Mouse (Mus musculus) Patski (cell line): Measurements from ENCODE around the gene Foxred1. TPM values are rescaled to one million over a fixed set of nuclear protein-coding genes. Genes with fewer than 3 reads are reported as not detected.

Experiments used
- ATAC-seq: fragments of 100-300 bp; one replicate; pipeline ENCODE4 v1.8.0; 2021
- CTCF ChIA-PET: fragments of 350-600 bp; sonication (Branson Sonifier 250); formaldehyde crosslinking; loops from one replicate; lab custom pipeline; 2022; ENCODE audit warnings: inconsistent platforms; lab: Charles Lee
- POLR2A ChIA-PET: fragments of 350-600 bp; sonication (Branson Sonifier 250); formaldehyde crosslinking; loops from one replicate; lab custom pipeline; 2022; ENCODE audit warnings: antibody characterized with exemption, inconsistent platforms; lab: Charles Lee
- DNase-seq: peaks from one replicate; pipeline ENCODE4 v3.0.0-alpha.2; 2011; ENCODE audit warnings: low read depth, low spot score
- H3K27me3 ChIP-seq: fragments of 371-371 bp; one replicate; pipeline ENCODE4 v1.5.1; 2021
- CTCF ChIP-seq: fragments of 100-300 bp; IDR thresholded peaks from one replicate; pipeline ENCODE4 v1.5.1; 2021
- in situ Hi-C: fragments of 300-500 bp; cut with MboI; formaldehyde crosslinking; loops from 3 replicates; pipeline ENCODE4 v1.11.1; 2018; ENCODE audit warnings: low pct_unique_long_range_greater_than_20kb, mixed read lengths
- polyA plus RNA-seq: library from polyadenylated mRNA; unstranded; gene quantifications from one replicate; pipeline ENCODE4 v1.2.3, GENCODE M21; 2021

Foxred1 gene
- polyA plus RNA-seq, 1 experiment from 2014 or later: 38.8 TPM

DNA sequence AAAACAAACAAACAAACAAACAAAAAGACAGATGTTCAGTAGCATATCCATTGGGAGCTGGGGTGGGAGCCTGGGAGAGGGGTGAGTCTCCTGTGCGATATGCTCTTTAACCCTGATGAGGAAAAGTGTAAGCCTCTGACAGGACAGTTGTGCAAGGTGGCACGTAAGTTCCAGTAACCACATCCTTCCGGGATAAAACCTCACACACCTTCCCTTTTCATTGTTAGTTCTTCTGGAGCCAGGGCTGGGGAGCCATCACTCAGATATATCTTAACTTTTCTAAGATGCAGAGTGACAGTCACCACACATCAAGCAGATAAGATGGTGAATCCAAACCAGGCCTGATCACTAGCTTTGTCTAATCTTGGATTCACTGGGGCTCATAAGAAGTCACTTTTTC is 16.8 kb downstream of the Foxred1 start:
- no peak for TF ChIP-seq CTCF
- no peaks in the 10 kb centered on the region for H3K27me3 ChIP-seq
- POLR2A ChIA-PET: interaction anchor here (0.7 kb wide), 1 partner anchor 337 kb away, joined by 6 read pairs; no protein-coding TSS in a partner anchor
- DNase-seq: no peak
- in situ Hi-C loops: loop anchor here (10.0 kb wide), 1 partner anchor 341 kb away; no protein-coding TSS in a partner anchor
- no peak for ATAC-seq
- CTCF ChIA-PET: no interaction called here

DNA sequence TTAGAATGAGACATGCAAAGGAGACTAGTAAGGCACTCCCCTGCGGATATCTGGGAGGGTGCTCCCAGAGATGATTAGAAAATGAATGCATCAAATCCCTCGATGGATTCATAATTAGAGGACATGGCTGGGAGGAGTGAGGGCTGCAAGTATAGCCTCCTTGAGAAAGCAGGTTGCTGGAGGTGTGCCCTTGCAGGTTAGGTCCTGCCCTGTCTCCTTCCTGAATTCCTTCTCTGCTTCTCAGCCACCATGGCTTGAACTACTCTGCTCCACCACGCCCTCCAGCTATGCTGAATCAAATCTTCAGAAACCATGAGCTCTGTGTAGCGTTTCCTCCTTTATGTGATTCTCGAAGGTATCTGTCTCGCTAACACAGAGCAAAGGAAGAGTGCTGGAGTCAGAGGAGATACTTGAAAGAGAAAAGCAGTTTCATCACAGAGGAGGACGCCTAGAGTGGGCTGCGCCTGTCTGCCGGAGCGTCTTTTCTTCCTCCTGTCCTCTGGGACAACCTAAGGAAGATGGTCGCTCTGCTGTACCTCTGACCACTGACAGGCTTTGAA is 17.8 kb downstream of the Foxred1 start:
- ChIA-PET CTCF (no interaction called here), POLR2A (interaction anchor here (0.6 kb wide), 1 partner anchor 348 kb away, joined by 4 read pairs; no protein-coding TSS in a partner anchor)
- DNase-seq (no peak), ATAC-seq (no peak)
- TF ChIP-seq CTCF: no peak
- H3K27me3 ChIP-seq: no peaks in the 10 kb centered on the region
- in situ Hi-C loops: loop anchor here (10.0 kb wide), 1 partner anchor 342 kb away; no protein-coding TSS in a partner anchor

DNA sequence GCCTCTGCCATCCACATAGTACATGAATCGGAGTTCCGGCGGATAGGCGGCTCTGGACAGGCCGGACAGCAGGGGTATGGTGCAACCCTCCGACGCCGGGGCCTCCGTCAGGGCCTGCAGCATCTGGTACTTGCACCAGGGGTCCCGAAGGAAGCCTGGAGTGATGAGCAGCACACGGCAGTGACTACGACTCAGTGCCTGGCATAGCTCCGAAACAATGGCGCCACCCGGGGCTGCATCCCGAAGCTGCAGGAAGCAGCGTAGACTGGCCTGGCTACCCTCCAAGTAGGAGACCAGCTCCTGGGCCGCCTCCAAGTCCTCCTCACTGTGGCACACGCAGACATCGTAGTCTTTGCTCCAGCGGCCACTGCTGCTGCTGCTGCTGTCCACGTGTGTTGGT is 22.2 kb downstream of the Foxred1 start:
- ChIA-PET POLR2A (no interaction called here), CTCF (interaction anchor here (1.4 to 1.6 kb wide), 2 partner anchors 7 to 11 kb away, joined by 3 to 4 read pairs; no protein-coding TSS in a partner anchor)
- H3K27me3 ChIP-seq: no peaks in the 10 kb centered on the region
- in situ Hi-C loops: no loop called here
- ATAC-seq: no peak
- no peak for TF ChIP-seq CTCF
- DNase-seq: no peak

DNA sequence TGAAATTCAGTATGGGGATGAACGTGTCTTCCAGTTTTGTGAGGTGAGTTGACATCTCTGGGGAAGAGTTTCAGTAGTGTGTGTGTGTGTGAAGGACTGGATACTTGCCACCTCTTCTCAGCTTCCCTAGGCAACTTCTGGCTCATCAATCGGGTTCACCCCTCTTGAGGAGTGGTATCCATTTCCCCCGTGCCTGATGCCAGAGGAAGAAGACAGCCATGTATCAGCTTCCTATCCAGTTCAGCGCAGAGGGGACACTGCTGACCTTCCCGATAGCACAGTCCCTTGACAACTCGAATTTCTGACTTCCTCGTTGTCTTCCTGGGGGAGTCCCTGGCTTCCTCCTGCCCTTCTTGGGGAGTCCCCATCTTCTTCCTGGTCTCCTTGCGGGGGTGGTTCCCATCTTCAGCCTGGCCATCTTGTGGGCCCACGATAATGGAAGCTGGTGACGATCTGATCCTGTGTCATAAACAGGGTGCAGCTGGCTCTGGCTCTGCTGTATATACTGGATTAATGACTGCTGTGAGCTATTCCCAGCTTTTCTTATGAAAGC is 23.4 kb downstream of the Foxred1 start:
- CTCF ChIA-PET: no interaction called here
- no peak for TF ChIP-seq CTCF
- in situ Hi-C loops: no loop called here
- POLR2A ChIA-PET: no interaction called here
- no peak for ATAC-seq
- no peak for DNase-seq
- no peaks in the 10 kb centered on the region for H3K27me3 ChIP-seq

DNA sequence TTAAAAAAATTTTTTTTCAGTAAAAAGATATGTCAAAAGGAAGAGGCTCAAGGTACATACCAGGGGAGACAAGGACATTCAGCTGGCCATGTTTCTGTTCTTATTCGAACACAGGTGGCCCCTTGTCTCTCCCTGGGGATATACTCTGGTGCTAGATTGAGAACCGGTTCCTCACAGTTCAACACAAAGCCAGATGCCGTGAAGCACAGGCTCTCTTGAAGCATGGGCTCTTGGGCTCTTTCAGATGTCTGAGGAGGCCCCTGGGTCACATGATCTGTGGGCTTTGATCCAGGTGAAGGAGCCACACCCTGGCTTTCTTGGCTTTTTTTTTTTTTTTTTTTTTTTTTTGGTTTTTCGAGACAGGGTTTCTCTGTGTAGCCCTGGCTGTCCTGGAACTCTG is 24.4 kb downstream of the Foxred1 start:
- no peak for TF ChIP-seq CTCF
- CTCF ChIA-PET: no interaction called here
- POLR2A ChIA-PET: no interaction called here
- H3K27me3 ChIP-seq: no peaks in the 10 kb centered on the region
- ATAC-seq (no peak), DNase-seq (no peak)
- in situ Hi-C loops: no loop called here

DNA sequence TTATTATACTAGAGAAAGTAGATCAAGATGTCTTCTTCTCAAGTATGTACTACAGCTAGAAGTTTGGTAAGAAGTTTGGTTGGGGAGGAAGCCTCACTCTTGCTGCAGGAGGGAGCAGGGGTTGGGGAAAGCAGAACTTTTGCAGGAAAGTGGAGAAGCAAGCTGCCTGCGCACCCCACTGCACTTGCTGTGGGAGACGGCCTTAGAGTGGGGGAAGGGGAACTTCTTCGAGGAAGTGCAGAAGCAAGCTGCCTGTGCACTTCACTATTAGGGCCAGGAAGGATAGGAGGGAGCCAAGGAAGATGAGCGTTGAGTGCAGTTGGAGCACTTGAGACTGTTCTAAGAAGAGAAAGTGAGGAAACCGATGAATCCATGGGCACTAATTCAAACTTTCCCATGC is 27.5 kb downstream of the Foxred1 start:
- ChIA-PET POLR2A (interaction anchor here (0.5 kb wide), 1 partner anchor 37 kb away, joined by 3 read pairs; no protein-coding TSS in a partner anchor), CTCF (interaction anchor here (1.9 kb wide), 1 partner anchor 16 kb away, joined by 6 read pairs; the partner anchor contains the start of genes Srpr and Tirap)
- no peaks in the 10 kb centered on the region for H3K27me3 ChIP-seq
- no peak for DNase-seq
- in situ Hi-C loops: no loop called here
- no peak for ATAC-seq
- no peak for TF ChIP-seq CTCF

DNA sequence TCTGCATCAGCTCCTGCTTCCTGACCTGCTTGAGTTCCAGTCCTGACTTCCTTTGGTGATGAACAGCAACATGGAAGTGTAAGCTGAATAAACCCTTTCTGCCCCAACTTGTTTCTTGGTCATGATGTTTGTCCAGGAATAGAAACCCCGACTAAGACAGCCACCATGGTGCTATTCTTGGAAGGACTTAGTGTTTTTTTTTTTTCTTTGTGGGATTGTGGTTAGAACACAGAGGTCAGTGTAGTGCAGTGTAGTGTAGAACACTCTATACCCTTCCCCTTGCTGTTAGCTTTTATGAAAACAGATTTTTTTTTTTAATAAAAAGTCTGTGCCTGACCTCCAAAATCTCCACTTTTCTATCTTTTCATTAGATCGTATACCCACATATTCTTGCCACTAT is 28.0 kb downstream of the Foxred1 start:
- CTCF ChIA-PET: interaction anchor here (1.9 kb wide), 1 partner anchor 17 kb away, joined by 6 read pairs; the partner anchor contains the start of genes Srpr and Tirap
- no peak for TF ChIP-seq CTCF
- H3K27me3 ChIP-seq: no peaks in the 10 kb centered on the region
- POLR2A ChIA-PET: interaction anchor here (0.5 kb wide), 1 partner anchor 37 kb away, joined by 3 read pairs; no protein-coding TSS in a partner anchor
- DNase-seq (no peak), ATAC-seq (no peak)
- in situ Hi-C loops: no loop called here

DNA sequence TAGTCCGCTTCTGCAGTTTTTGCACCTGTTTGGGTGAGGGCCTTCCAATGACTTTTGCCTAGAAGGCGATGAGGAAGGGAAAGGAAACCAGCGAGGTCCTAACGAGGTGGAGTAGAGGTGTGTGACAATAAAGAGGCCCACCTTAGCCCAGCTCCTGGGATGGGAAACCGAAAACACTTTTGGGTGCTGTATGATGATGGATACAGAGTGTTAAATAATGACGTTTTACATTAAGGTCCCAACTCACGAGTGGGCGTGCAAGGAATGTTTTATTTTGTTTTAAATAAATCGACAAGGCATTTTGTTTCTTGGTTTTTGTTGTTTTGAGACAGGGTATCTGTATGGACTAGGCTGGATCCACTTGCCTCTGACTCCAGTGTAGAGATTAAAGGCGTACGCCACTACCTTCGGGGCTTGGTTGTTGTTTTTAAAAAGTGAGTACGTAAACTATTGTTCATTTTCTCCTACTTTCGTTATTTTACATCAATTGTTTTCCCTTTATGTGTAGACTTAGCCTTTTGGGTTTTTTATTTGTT is 34.7 kb downstream of the Foxred1 start:
- CTCF ChIA-PET: interaction anchor here (1.7 kb wide), 1 partner anchor 24 kb away, joined by 6 read pairs; the partner anchor contains the start of genes Srpr and Tirap
- H3K27me3 ChIP-seq: no peaks in the 10 kb centered on the region
- in situ Hi-C loops: no loop called here
- DNase-seq (no peak), ATAC-seq (peak; percentile 55)
- TF ChIP-seq CTCF: no peak
- POLR2A ChIA-PET: no interaction called here

DNA sequence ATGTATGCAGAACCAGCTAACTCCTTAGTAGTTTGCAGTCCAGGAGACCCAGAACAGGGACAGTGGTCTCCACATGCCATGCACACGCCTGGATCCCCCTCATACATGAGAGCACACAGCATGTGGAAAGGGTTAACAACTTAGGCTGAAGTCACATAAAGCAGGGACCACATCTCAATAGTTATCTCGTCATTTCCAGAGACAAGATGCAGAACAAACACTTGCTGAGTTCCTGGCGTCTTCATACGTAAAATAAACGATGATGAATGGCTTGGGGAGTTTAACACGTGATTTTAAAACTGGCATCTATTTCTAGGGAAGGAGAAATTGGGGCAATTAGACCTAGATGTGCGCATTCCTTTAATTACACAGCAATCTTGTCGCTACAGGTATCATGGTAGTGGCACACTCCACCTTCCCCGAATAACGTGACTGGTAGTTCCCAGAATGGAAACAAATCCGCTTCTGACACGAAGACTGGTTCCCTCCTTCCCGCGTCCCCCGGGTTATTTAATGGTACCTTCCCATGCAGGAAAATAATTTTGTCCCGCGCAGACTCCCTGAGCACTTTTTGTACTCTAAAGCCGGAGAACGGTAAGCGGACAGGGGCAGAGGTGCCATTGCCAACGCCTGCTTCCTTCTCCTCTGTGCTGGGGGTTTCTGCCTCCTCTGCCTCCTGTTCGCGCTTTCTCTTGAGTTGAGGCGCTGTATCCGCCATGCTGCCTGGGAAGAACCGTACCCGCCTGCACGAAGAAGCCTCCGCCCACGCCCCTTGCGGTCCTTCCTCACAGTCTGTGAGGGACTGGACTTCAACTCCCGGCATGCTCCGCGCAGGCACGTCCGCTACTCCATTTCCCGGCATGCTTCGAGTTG is 35.4 kb downstream of the Foxred1 start, which contains the start of gene Dcps:
Gene Dcps, minus strand, starts transcription at position 811 of the 873 bp plus-strand sequence.
- peak; percentile 85 for DNase-seq
- no peak for TF ChIP-seq CTCF
- CTCF ChIA-PET: no interaction called here
- H3K27me3 ChIP-seq: no peaks in the 10 kb centered on the region
- in situ Hi-C loops: no loop called here
- peak; percentile 97 for ATAC-seq
- POLR2A ChIA-PET: interaction anchor here (1.0 kb wide), 1 partner anchor 58 kb away, joined by 7 read pairs; no protein-coding TSS in a partner anchor

DNA sequence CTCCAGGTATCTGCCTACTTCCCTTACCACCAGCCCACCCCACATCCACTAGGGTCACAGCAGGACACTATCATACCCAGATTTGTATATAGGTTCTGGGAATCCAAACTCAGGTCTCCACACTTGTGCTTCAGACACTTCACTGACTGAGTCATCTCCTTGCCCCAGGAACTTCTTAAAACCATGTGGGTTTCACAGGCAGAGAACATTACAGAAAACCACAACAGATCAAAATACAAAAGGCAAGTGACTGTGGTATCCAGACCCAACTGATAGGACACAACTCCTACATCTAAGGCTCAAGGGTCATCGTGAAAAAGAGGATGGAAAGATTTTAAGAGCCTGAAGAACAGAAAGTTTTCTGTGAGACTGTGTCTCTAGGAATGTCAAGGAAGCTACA is 37.5 kb downstream of the Foxred1 start:
- in situ Hi-C loops: loop anchor here (25.0 kb wide), 2 partner anchors 311 to 511 kb away; no protein-coding TSS in a partner anchor

More for the DNA sequence above, 37.5 kb downstream of the Foxred1 start:
- POLR2A ChIA-PET: no interaction called here
- CTCF ChIA-PET: no interaction called here
- DNase-seq (no peak), ATAC-seq (no peak)
- H3K27me3 ChIP-seq: no peaks in the 10 kb centered on the region
- no peak for TF ChIP-seq CTCF
